Comparison of ENCODE assay signal across 16 mouse cellular contexts in the genomic region with DNA sequence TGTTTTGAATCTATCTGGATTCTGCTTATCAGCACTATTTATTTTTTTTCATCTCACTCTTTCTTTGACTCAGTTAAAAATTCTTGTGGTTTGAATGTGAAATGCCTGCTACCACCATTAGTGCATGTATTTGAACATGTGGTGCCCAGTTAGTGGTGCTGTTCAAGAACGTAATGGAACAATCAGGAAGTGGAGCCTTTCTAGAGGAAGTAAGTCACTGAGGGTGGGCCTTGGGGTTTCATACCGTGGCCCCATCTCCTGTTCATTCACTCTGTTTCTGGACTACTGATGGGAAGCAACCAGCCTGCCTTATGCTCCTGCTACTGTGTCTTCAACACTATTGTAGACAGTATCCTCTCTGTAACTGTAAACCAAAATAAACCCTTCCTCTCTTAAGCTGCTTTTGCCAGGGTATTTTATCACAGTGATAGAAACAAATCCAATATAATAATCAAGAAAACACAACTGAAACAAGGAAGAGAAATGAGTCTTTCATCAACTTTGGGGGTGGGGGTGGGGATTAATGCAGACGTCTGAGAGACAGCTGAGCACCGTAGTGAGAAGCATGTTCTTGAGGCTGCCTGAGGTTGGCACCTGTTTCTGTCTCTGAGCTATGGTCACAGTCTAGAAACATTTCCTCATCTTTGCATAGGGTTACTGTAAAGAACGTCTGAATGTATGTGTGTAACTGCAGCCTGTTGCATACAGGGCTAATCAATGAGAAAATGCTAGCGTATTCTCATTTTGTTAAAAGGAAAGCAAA.
DNase-seq lines count a peak whose midpoint lies in the region; ATAC-seq lines count a peak whose summit lies in the region.
"Had no signal": no experiment of that assay in that cellular context is flagged by ENCODE, and none has a peak within 500 bp of the region (broad histone marks: within the 10 kb centered on the region; RNA-seq: fewer than 3 reads in every experiment).

No protein-coding gene starts in this region.

- ATAC-seq in granulocyte monocyte progenitor cell, adult 5-6 weeks (replicated peaks; ENCODE audit: poor library complexity, severe bottlenecking): peak; percentile 93
- ATAC-seq in neutrophil, adult 5-6 weeks (ENCODE audit: extremely low read depth, insufficient number of reproducible peaks, low FRiP score, poor library complexity, severe bottlenecking): peak; percentile 41; the same call in 1 of the 2 replicates
- ATAC-seq: forebrain, embryonic 13.5 days; hindbrain, postnatal 0 days had no signal

- peak; percentile 12 to 20 for DNase-seq in spleen, postnatal 36 days (ENCODE audit: low spot score in 2 of 2)
- no peak for DNase-seq in spleen, postnatal 4 days (ENCODE audit: low spot score in 2 of 2)
- DNase-seq in right cerebral cortex, postnatal 14 days: no peak
- no peak for DNase-seq in layer of hippocampus, postnatal 25 days (ENCODE audit: extremely low spot score in 1 of 2, low spot score in 1 of 2)
- no peak for DNase-seq in thymus, postnatal 4 days
- DNase-seq: adrenal gland, postnatal 14 days; cerebellum, adult 11-12 months; cerebellum, adult 9-10 months; cerebellum, postnatal 25 days; gastrocnemius, postnatal 36 days; heart, adult 18-20 months; heart, postnatal 10 days had no signal

Comparison
In these comparisons a context has a peak if more than half of its experiments do, and no peak if none do; other contexts are left out.
1. DNase-seq: peak in spleen, postnatal 36 days (2 of 2); none in spleen, postnatal 4 days (0 of 2), right cerebral cortex, postnatal 14 days (single experiment), layer of hippocampus, postnatal 25 days (0 of 2) and thymus, postnatal 4 days (single experiment).